Mouse (Mus musculus) limb, embryonic 12.5 days (tissue): ENCODE measurements around the gene Atp8a2. TPM values are rescaled to one million over a fixed set of nuclear protein-coding genes. Genes with fewer than 3 reads are reported as not detected.
A peak's percentile ranks its signal among the peaks of the same experiment; 100 is the strongest.

Experiments
- ATAC-seq: fragments of 200-750 bp; cut with Nextera tagmentation; 2 replicates; pipeline ENCODE4 v1.8.0; 2017; ENCODE audit warnings: low read depth, moderate TSS enrichment; ENCODE audit not compliant: insufficient number of reproducible peaks, insufficient read depth, low FRiP score, low TSS enrichment
- H3K27ac ChIP-seq: fragments of 300-500 bp; sonication (generic); 2 replicates; pipeline ENCODE4 v1.5.1; 2016; ENCODE audit warnings: mild to moderate bottlenecking, moderate library complexity
- H3K27me3 ChIP-seq: fragments of 300-500 bp; sonication (generic); 2 replicates; pipeline ENCODE4 v1.6.1; 2016; ENCODE audit warnings: mild to moderate bottlenecking, moderate library complexity
- H3K36me3 ChIP-seq: fragments of 300-500 bp; sonication (generic); 2 replicates; pipeline ENCODE4 v1.6.1; 2016; ENCODE audit warnings: mild to moderate bottlenecking, moderate library complexity
- H3K4me1 ChIP-seq: fragments of 300-500 bp; sonication (generic); replicated peaks from 2 replicates; pipeline ENCODE4 v1.6.1; 2016
- H3K4me2 ChIP-seq: fragments of 300-500 bp; sonication (generic); 2 replicates; pipeline ENCODE4 v1.6.1; 2016; ENCODE audit warnings: mild to moderate bottlenecking, moderate library complexity
- H3K4me3 ChIP-seq: fragments of 300-500 bp; sonication (generic); replicated peaks from 2 replicates; pipeline ENCODE4 v1.5.1; 2016; ENCODE audit warnings: mild to moderate bottlenecking
- H3K9ac ChIP-seq: fragments of 300-500 bp; sonication (generic); replicated peaks from 2 replicates; pipeline ENCODE4 v1.6.1; 2016; ENCODE audit warnings: mild to moderate bottlenecking, moderate library complexity
- H3K9me3 ChIP-seq: fragments of 300-500 bp; sonication (generic); 2 replicates; pipeline ENCODE4 v1.6.1; 2016; ENCODE audit warnings: mild to moderate bottlenecking, moderate library complexity
- WGBS: fragments of 180-500 bp; shearing (Covaris S2); methylation state at CpG from one replicate; pipeline ENCODE4 v1.1.7; 2016; 5-methylcytosine and 5-hydroxymethylcytosine counted together
- polyA plus RNA-seq: library from polyadenylated mRNA; unstranded; fragments of >200 nt; fragmentation: Nextera tagmentation; extraction: Ambion mirVana; gene quantifications from 2 replicates; pipeline ENCODE4 v1.2.1, GENCODE M21; 2016

Gene Atp8a2
- polyA plus RNA-seq, 1 experiment from 2014 or later: 6.7 TPM

DNA sequence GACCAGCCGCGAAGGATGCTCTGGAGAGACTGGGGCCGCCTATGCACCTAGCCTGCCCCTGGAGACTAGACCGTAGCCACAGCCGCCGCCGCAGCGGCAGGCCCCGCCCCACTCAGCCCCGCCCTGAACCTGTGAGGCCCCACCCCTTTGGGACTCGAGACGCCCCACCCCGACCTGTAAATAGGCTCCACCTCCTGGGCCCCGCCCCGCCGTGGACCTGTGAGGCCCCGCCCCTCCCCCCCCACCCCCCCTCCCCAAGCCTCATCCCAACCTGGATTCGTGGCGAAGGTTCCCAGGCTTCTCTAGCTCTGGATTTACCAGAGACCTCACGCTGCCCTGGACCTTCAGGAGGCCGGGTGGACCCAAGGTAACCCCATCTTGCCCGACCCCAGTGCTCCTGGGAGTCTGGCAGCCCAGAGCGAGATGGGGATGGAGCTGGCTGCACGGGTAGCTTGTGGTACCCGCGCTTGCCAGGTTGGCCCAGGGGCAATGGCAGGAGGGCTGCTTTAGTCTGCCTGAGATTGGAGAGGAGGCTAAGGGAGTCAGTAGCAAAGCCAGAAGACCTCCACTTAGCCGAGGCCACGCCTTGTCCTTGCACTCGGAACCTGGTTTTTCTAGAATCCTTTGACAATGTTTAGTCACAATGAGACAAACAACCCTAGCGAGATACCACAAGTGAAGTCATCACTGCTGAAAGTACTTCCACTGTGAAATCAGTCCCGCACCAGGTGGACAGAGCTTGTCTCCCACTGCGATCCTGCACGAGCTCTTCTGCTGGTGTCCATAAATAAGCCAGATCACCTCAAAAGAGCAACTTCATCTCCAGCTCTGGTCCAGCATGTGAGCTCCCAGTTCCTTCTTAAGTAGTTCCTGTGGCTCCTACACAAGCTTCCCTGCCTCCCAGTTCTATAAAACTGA, 109.9 kb downstream of the Atp8a2 start:
- H3K27ac ChIP-seq: no peak overlapping the region
- WGBS: 12% methylated on average over 28 of the region's 33 CpGs
- H3K4me1 ChIP-seq: peaks cover 4% of the 10 kb centered on the region; the same call in 1 of the 2 replicates
- H3K9me3 ChIP-seq: no peaks in the 10 kb centered on the region
- peak overlapping the region; percentile 52 for H3K4me3 ChIP-seq
- H3K4me2 ChIP-seq: peak overlapping the region; percentile 83
- peak overlapping the region; percentile 57 for H3K9ac ChIP-seq
- peak; percentile 86 for ATAC-seq
- H3K27me3 ChIP-seq: no peaks in the 10 kb centered on the region
- H3K36me3 ChIP-seq: no peaks in the 10 kb centered on the region

DNA sequence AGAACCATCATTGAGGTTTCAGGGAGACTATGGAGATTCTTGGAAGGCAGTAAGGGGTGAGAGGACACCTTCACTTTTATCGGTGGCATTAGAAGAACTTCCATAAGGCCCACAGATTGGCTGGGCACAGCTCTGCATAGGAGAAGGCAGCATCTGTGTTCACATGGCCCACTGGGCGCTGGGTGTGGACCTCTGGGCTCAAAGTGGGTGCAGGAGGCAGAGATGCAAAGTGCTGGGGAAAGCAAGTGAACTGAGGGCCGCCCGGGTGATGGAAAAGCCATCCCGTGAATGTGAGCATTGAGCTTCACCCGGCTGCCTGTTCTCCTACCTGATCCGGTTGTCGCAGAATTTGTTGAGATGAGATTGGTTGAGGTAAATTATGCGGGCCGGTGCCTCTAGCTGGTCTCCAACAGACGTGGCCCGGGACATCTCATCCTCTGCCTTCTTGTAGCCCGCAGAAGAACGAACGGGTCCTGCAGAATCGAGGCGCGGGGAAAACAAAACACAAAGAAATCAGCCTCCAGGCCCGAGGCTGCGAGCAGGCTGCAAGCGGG, 110.6 kb downstream of the Atp8a2 start:
- no peaks in the 10 kb centered on the region for H3K9me3 ChIP-seq
- 5% methylated on average over 21 of the region's 21 CpGs for WGBS
- H3K27ac ChIP-seq: no peak overlapping the region
- peak overlapping the region; percentile 57 for H3K9ac ChIP-seq
- H3K4me2 ChIP-seq: peak overlapping the region; percentile 83
- peak overlapping the region; percentile 52 for H3K4me3 ChIP-seq
- H3K36me3 ChIP-seq: no peaks in the 10 kb centered on the region
- peak; percentile 36; the same call in 1 of the 2 replicates for ATAC-seq
- H3K27me3 ChIP-seq: no peaks in the 10 kb centered on the region
- H3K4me1 ChIP-seq: peaks cover 4% of the 10 kb centered on the region; the same call in 1 of the 2 replicates

DNA sequence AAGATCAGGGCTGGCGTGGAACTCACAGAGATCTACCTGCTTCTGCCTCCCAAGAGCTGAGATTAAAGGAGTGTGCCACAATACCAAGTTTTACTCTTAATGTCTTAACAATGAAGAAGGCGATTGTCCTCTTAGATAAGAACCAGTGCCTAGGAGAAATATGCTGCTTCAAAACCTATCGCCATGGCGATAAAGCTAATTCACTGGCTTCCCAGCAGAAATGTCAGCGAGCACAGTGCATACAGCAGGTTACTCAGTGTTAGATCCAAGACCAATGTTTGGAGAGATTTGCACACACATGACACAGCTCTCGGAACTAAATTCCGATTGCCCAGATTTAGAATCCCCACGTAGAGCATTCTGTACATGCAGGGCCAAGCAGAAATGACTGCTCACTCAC, 114.2 kb downstream of the Atp8a2 start:
- Histone ChIP-seq H3K36me3 (no peaks in the 10 kb centered on the region), H3K27me3 (no peaks in the 10 kb centered on the region), H3K9me3 (no peaks in the 10 kb centered on the region), H3K4me2 (no peak overlapping the region), H3K4me1 (peaks cover 4% of the 10 kb centered on the region; the same call in 1 of the 2 replicates), H3K9ac (no peak overlapping the region), H3K4me3 (no peak overlapping the region), H3K27ac (no peak overlapping the region)
- ATAC-seq: no peak
- WGBS: 93% methylated on average over 8 of the region's 8 CpGs

DNA sequence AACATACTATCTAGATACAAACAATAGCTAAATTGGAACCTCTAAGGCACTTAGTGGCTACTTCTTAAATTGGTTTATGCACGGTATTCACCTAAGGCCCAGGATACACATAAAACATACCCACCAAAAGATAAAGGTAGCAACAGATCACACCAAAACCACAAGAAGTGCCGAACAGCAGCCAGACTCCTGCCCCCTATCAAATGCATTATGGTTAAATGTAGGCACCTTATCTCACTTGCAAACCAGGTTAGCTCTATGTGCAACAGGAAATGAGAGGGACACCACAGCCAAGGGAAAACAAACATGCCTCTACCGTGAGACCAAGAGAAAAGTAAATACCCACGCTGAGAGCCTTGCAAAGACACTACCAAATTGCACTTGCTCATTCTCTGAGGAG, 124.5 kb downstream of the Atp8a2 start:
- no peak overlapping the region for H3K4me3 ChIP-seq
- H3K27ac ChIP-seq: no peak overlapping the region
- H3K36me3 ChIP-seq: no peaks in the 10 kb centered on the region
- H3K4me2 ChIP-seq: no peak overlapping the region
- no peak for ATAC-seq
- H3K27me3 ChIP-seq: peaks cover 4% of the 10 kb centered on the region; the same call in 1 of the 2 replicates
- no peaks in the 10 kb centered on the region for H3K4me1 ChIP-seq
- WGBS: 88% methylated on average over 4 of the region's 4 CpGs
- H3K9me3 ChIP-seq: no peaks in the 10 kb centered on the region
- no peak overlapping the region for H3K9ac ChIP-seq

DNA sequence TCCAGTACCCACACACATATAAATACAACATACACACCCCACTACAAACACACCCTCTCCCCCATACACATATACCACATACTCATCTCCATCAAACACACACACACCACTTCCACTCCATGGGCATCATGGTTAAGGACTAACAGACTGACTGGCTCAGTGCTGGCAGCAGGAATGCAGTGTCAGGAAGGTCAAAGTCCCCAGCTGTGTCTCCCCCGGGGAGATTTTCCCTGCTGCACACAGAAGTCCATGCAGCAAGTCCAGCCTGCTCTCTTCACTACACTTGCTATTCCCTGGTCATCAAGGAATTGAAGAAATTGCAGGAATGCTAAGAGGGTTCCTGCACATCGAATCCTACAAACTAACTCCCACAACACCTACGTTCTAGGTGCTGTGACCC, 131.8 kb downstream of the Atp8a2 start:
- H3K4me3 ChIP-seq: no peak overlapping the region
- WGBS: 72% methylated on average over 3 of the region's 3 CpGs
- H3K27ac ChIP-seq: no peak overlapping the region
- H3K27me3 ChIP-seq: peaks cover 4% of the 10 kb centered on the region; the same call in 1 of the 2 replicates
- no peaks in the 10 kb centered on the region for H3K4me1 ChIP-seq
- H3K36me3 ChIP-seq: no peaks in the 10 kb centered on the region
- no peaks in the 10 kb centered on the region for H3K9me3 ChIP-seq
- H3K4me2 ChIP-seq: no peak overlapping the region
- no peak for ATAC-seq
- H3K9ac ChIP-seq: no peak overlapping the region

DNA sequence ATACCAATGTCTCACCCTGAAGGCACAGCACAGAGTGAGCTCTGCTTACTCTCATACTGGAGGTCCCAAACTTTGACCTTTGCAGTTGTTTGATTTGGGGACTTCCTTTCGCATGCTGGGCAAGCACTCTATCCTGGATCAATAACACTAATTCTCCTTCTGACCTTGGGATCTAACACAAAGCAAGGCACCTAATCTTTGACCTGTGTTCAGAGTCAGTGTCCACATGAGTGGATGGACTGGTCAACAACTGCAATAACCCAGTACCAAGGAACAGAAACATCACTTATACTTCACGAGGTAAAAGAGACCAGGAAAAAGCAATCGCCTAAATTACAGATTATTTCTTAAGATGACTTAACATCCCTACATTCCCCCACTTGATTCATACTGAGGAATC, 136.0 kb downstream of the Atp8a2 start:
- ATAC-seq: no peak
- WGBS: 83% methylated on average over 3 of the region's 3 CpGs

DNA sequence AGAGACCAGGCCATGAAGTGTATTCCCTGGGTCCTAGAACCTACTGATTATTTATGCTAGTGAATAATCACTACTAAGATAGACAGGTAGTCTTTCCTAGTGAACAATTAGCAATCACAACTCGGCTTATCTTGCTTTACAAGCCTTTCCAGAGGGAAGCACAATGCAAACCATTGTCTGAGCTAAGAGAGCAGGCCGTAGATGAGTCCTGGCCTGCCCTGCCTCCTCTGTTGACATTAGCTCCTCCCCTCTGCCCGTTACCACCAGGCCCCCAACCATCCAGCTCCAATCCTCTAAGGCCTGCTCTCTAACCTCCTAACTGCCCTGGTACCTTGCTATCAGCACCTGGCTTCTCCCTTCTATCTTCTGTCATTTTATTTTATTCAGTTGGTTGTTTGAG, 138.1 kb downstream of the Atp8a2 start:
- Histone ChIP-seq H3K9me3 (no peaks in the 10 kb centered on the region), H3K36me3 (no peaks in the 10 kb centered on the region), H3K4me1 (no peaks in the 10 kb centered on the region), H3K4me2 (no peak overlapping the region), H3K27ac (no peak overlapping the region), H3K9ac (no peak overlapping the region), H3K4me3 (no peak overlapping the region), H3K27me3 (no peaks in the 10 kb centered on the region)
- no peak for ATAC-seq
- 48% methylated on average over 3 of the region's 3 CpGs for WGBS

More for the DNA sequence above, 136.0 kb downstream of the Atp8a2 start:
- Histone ChIP-seq H3K9ac (no peak overlapping the region), H3K9me3 (no peaks in the 10 kb centered on the region), H3K4me3 (no peak overlapping the region), H3K4me2 (no peak overlapping the region), H3K36me3 (no peaks in the 10 kb centered on the region), H3K27ac (no peak overlapping the region), H3K4me1 (no peaks in the 10 kb centered on the region), H3K27me3 (no peaks in the 10 kb centered on the region)

DNA sequence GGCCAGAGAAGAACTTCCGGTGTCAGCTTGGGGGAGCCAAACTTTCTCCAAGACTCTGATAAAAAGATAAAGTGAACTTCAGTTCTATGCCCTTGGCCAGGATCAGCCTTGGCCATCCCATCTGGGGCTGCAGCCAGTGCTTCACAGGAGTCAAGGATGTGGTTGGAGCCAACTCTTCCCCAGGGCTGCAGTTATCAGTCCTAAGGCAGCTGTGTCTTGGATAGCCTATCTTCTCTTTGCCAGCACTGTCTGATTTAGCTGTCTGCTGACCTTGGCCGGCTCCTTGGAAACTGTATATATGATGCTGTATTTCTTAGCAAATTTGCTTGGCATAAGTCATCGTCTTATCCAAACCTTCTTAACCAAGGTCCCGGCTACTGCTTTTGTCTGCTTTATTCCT, 141.7 kb downstream of the Atp8a2 start:
- Histone ChIP-seq H3K27me3 (no peaks in the 10 kb centered on the region), H3K36me3 (no peaks in the 10 kb centered on the region), H3K4me2 (no peak overlapping the region), H3K4me3 (no peak overlapping the region), H3K27ac (no peak overlapping the region), H3K4me1 (no peaks in the 10 kb centered on the region), H3K9ac (no peak overlapping the region), H3K9me3 (no peaks in the 10 kb centered on the region)
- 87% methylated on average over 4 of the region's 4 CpGs for WGBS
- no peak for ATAC-seq

DNA sequence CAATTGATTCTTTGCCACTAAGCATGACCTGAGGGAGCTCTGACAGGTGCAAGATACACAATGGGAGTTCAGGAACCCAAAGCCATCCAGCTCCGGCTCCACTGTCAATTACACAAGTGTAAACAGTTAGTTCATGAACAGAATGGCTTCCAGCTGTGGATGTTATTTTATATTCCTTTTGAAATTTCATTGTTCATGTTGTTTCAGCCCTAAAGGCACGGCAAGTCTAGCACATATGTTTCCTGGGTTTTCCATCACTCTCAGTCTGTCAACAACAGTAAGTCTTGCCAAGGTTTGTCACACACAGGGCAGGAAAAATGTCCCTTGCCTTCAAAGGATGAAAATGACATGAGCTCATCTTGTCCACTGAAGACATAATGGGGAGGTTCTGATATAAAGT, 166.3 kb downstream of the Atp8a2 start:
- Histone ChIP-seq H3K27me3 (no peaks in the 10 kb centered on the region), H3K4me3 (no peak overlapping the region), H3K9me3 (no peaks in the 10 kb centered on the region), H3K4me1 (peaks cover 4% of the 10 kb centered on the region), H3K27ac (no peak overlapping the region), H3K9ac (no peak overlapping the region), H3K36me3 (no peaks in the 10 kb centered on the region), H3K4me2 (no peak overlapping the region)
- WGBS: 48% methylated on average over 2 of the region's 2 CpGs
- ATAC-seq: no peak

DNA sequence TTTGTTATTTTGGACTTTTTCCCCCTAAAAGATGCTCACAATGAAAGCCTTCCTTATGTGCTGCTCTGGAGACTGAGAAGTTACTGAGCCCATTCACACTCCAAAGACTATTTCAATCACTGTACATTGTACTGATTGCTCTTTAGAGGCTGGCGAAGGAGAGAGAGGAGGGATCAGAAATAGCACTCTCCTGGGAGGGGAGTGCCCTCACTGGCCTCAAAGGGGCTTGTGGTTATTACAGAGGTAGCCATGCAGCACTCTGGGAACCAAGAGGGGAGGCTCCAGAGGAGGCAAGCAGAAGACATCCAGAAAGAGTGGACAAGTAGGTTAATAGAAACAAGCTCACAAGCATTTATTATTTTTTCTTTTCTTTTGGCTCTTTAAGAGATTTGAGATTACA, 169.8 kb downstream of the Atp8a2 start:
- H3K27me3 ChIP-seq: no peaks in the 10 kb centered on the region
- H3K9ac ChIP-seq: no peak overlapping the region
- H3K27ac ChIP-seq: no peak overlapping the region
- H3K4me1 ChIP-seq: peaks cover 4% of the 10 kb centered on the region
- H3K36me3 ChIP-seq: no peaks in the 10 kb centered on the region
- no peak overlapping the region for H3K4me2 ChIP-seq
- WGBS: 57% methylated on average over 1 of the region's 1 CpGs
- no peak for ATAC-seq
- no peaks in the 10 kb centered on the region for H3K9me3 ChIP-seq
- no peak overlapping the region for H3K4me3 ChIP-seq

DNA sequence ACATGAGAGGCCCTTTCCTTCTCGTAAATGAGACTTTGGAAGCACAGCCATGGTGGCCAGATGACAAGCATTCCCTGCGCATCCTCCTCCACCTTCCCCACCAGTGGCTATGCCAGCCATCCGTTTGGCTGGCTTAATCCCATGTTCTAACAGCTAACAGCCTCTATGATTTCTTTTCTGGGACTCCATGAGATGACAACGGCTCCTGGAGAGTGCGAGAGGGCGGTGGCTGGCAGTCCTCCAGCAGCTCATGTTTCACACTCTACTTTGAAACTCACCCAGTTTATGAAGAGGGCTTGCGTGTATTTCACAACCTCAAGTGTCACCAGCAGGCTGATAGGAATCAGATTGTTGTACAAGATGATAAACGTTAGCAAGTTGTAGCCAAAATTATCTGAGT, 170.3 kb downstream of the Atp8a2 start:
- 50% methylated on average over 8 of the region's 8 CpGs for WGBS
- peaks cover 4% of the 10 kb centered on the region for H3K4me1 ChIP-seq
- no peaks in the 10 kb centered on the region for H3K9me3 ChIP-seq
- no peak overlapping the region for H3K4me2 ChIP-seq
- H3K27ac ChIP-seq: no peak overlapping the region
- no peaks in the 10 kb centered on the region for H3K36me3 ChIP-seq
- H3K4me3 ChIP-seq: no peak overlapping the region
- no peaks in the 10 kb centered on the region for H3K27me3 ChIP-seq
- ATAC-seq: no peak
- no peak overlapping the region for H3K9ac ChIP-seq
